ENCODE assay signal across 22 mouse cellular contexts in genomic region chr3:32121731-32122130, GRCm38 (mm10).
"Had no signal": no experiment of that assay in that cellular context is flagged by ENCODE, and none has a peak within 500 bp of the region (broad histone marks: within the 10 kb centered on the region; RNA-seq: fewer than 3 reads in every experiment).

No protein-coding gene starts in this region.

- H3K36me3 ChIP-seq: limb, embryonic 12.5 days; limb, embryonic 15.5 days; midbrain, embryonic 10.5 days; midbrain, embryonic 13.5 days; neural tube, embryonic 13.5 days; stomach, embryonic 15.5 days had no signal

- H3K4me2 ChIP-seq: limb, embryonic 12.5 days; limb, embryonic 15.5 days; liver, embryonic 11.5 days; lung, embryonic 14.5 days; midbrain, embryonic 13.5 days; neural tube, embryonic 13.5 days; stomach, embryonic 15.5 days had no signal

- H3K9ac ChIP-seq: limb, embryonic 12.5 days; limb, embryonic 15.5 days; liver, embryonic 14.5 days; liver, postnatal 0 days; lung, embryonic 14.5 days; midbrain, embryonic 13.5 days; neural tube, embryonic 13.5 days; stomach, embryonic 15.5 days had no signal

- H3K4me3 ChIP-seq: limb, embryonic 12.5 days; limb, embryonic 15.5 days; midbrain, embryonic 10.5 days; midbrain, embryonic 13.5 days; myocyte; neural tube, embryonic 13.5 days; stomach, embryonic 15.5 days had no signal

- H3K27me3 ChIP-seq: limb, embryonic 12.5 days; limb, embryonic 15.5 days; midbrain, embryonic 13.5 days; neural tube, embryonic 13.5 days; stomach, embryonic 15.5 days had no signal

- H3K27ac ChIP-seq: limb, embryonic 12.5 days; limb, embryonic 15.5 days; liver, embryonic 14.5 days; macrophage; midbrain, embryonic 10.5 days; midbrain, embryonic 13.5 days; neural tube, embryonic 13.5 days; stomach, embryonic 15.5 days had no signal

- DNase-seq: kidney, adult 2 months; kidney, postnatal 10 days; left cerebral cortex, postnatal 4 days; liver, postnatal 0 days; lung, embryonic 14.5 days; retina, postnatal 1 day; right cerebral cortex, postnatal 25 days; spleen, adult 18-20 months; thymus, postnatal 25 days had no signal

- H3K4me1 ChIP-seq: limb, embryonic 12.5 days; limb, embryonic 15.5 days; midbrain, embryonic 10.5 days; midbrain, embryonic 13.5 days; neural tube, embryonic 13.5 days; stomach, embryonic 15.5 days had no signal

- H3K9me3 ChIP-seq: limb, embryonic 12.5 days; limb, embryonic 15.5 days; midbrain, embryonic 10.5 days; midbrain, embryonic 13.5 days; neural tube, embryonic 13.5 days; stomach, embryonic 15.5 days had no signal

- ATAC-seq: intestine, embryonic 16.5 days; liver, postnatal 0 days; lung, postnatal 0 days; midbrain, embryonic 13.5 days; midbrain, embryonic 16.5 days had no signal
